Mouse (Mus musculus): ENCODE measurements around the gene Ank3. TPM values are rescaled to one million over a fixed set of nuclear protein-coding genes. Genes with fewer than 3 reads are reported as not detected.

Ank3 gene
- polyA plus RNA-seq, 1 experiment from 2014 or later, result 48.8 TPM

DNA sequence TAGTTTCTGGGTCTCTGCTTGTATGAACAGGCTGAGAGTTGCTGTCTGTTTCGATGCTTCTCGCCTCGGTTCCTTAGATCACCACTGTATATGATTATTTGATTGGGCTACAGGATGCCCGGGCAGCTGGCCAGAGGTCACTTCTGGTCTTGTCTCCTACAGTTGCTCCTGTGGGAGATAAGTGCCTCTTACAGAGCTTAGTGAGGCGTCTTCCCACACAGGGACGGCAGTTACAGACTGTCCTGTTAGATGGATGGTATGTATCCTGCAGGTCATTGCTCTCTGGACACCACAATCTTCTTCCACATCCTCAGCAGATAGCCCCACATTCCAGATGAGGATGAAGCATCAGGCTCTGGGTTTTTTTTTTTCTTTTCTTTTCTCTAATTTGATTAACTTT, 21.7 kb downstream of the Ank3 start:
- 67% methylated on average over 6 of the region's 6 CpGs for WGBS
- DNase-seq (ENCODE audit: low spot score), result no peak
- H3K36me3 ChIP-seq (ENCODE audit: insufficient read depth, low read length), result no peaks in the 10 kb centered on the region

DNA sequence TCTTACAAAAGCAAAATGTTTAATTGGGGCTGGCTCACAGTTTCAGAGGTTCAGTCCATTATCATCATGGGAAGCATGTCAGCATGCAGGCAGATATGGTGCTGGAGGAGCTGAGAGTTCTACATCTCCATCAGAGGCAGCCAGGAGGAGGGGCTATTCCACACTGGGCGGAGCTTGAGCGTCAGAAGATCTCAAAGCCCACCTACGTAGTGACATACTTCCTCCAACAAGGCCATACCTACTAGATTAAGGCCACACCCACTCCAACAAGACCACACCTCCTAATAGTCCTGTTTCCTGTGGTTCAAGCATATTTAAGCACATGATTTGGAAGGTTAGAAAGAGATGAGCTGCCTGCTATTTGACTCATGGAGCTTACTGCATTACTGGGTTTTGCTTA, 25.5 kb downstream of the Ank3 start:
- 96% methylated on average over 3 of the region's 3 CpGs for WGBS
- no peak for TF ChIP-seq CTCF (IDR thresholded peaks at IDR 0.05; ENCODE audit: low read depth)
- DNase-seq (ENCODE audit: low spot score) (no peak), ATAC-seq (replicated peaks; ENCODE audit: low FRiP score, low read depth) (no peak)
- H3K4me1 ChIP-seq (replicated peaks; ENCODE audit: insufficient read depth, low read length), result no peaks in the 10 kb centered on the region
- no peaks in the 10 kb centered on the region for H3K27me3 ChIP-seq (ENCODE audit: insufficient read depth, low read length)
- H3K9me3 ChIP-seq (replicated peaks; ENCODE audit: low read length), result no peaks in the 10 kb centered on the region
- H3K27ac ChIP-seq, result no peak overlapping the region
- H3K36me3 ChIP-seq (ENCODE audit: insufficient read depth, low read length), result no peaks in the 10 kb centered on the region
- H3K4me3 ChIP-seq (replicated peaks; ENCODE audit: low read depth, low read length), result no peak overlapping the region
- H3K9ac ChIP-seq (ENCODE audit: low read depth, low read length), result no peak overlapping the region
- H3K4me2 ChIP-seq (ENCODE audit: low read length), result no peak overlapping the region

More for the DNA sequence above, 21.7 kb downstream of the Ank3 start:
- no peak overlapping the region for H3K4me2 ChIP-seq (ENCODE audit: low read length)
- no peak for TF ChIP-seq CTCF (IDR thresholded peaks at IDR 0.05; ENCODE audit: low read depth)
- no peak overlapping the region for H3K27ac ChIP-seq
- ATAC-seq (replicated peaks; ENCODE audit: low FRiP score, low read depth), result no peak
- H3K4me1 ChIP-seq (replicated peaks; ENCODE audit: insufficient read depth, low read length), result no peaks in the 10 kb centered on the region
- no peaks in the 10 kb centered on the region for H3K27me3 ChIP-seq (ENCODE audit: insufficient read depth, low read length)
- H3K9ac ChIP-seq (ENCODE audit: low read depth, low read length), result no peak overlapping the region
- no peak overlapping the region for H3K4me3 ChIP-seq (replicated peaks; ENCODE audit: low read depth, low read length)
- H3K9me3 ChIP-seq (replicated peaks; ENCODE audit: low read length), result no peaks in the 10 kb centered on the region

DNA sequence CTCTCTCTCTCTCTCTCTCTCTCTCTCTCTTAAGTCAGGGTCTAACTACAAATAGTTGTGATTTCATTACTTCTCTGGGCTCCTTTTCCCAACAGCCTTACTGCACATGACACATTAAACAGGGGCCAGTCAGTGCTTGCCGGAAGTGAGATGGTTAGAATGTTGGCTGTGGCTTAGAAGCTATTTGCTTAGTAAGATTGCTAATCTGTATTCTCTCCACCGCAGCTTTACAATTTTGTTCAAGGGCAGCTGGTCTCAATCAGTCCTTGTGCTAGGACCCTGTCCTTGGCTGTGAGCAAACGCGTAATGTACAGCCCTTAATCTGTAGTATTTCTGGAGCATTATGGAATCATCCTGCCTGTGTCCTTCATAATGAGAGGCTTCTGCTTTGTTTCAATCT, 31.6 kb downstream of the Ank3 start:
- no peaks in the 10 kb centered on the region for H3K36me3 ChIP-seq (ENCODE audit: insufficient read depth, low read length)
- H3K9ac ChIP-seq (ENCODE audit: low read depth, low read length), result no peak overlapping the region
- DNase-seq (ENCODE audit: low spot score), result peak; percentile 27
- H3K4me1 ChIP-seq (replicated peaks; ENCODE audit: insufficient read depth, low read length), result no peaks in the 10 kb centered on the region
- H3K9me3 ChIP-seq (replicated peaks; ENCODE audit: low read length), result no peaks in the 10 kb centered on the region
- H3K4me3 ChIP-seq (replicated peaks; ENCODE audit: low read depth, low read length), result no peak overlapping the region
- 88% methylated on average over 4 of the region's 4 CpGs for WGBS
- no peak overlapping the region for H3K4me2 ChIP-seq (ENCODE audit: low read length)
- no peak overlapping the region for H3K27ac ChIP-seq
- ATAC-seq (replicated peaks; ENCODE audit: low FRiP score, low read depth), result no peak
- no peaks in the 10 kb centered on the region for H3K27me3 ChIP-seq (ENCODE audit: insufficient read depth, low read length)
- TF ChIP-seq CTCF (IDR thresholded peaks at IDR 0.05; ENCODE audit: low read depth), result no peak

DNA sequence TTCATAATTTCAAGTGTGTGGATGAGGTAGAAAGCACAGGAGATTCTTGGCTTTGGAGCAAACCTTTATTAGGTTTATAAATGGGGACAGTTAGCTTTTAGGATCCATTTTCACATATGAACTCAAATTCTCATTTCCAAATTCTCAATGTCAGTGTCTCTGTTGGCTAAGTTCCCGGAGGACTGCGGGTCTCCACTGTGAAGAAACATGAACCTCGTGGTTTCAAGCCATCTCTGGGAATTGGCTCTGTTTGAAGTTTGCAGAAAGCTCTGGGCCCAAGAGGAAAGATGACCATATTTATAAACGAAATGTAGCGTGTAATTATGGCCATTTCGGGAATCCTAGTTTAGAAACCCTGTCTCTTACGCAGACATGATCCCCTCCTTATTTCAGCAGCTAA, 32.5 kb downstream of the Ank3 start:
- no peak for DNase-seq (ENCODE audit: low spot score)
- no peaks in the 10 kb centered on the region for H3K36me3 ChIP-seq (ENCODE audit: insufficient read depth, low read length)
- H3K9ac ChIP-seq (ENCODE audit: low read depth, low read length), result no peak overlapping the region
- no peaks in the 10 kb centered on the region for H3K4me1 ChIP-seq (replicated peaks; ENCODE audit: insufficient read depth, low read length)
- no peaks in the 10 kb centered on the region for H3K9me3 ChIP-seq (replicated peaks; ENCODE audit: low read length)
- H3K27me3 ChIP-seq (ENCODE audit: insufficient read depth, low read length), result no peaks in the 10 kb centered on the region
- no peak overlapping the region for H3K4me3 ChIP-seq (replicated peaks; ENCODE audit: low read depth, low read length)
- no peak overlapping the region for H3K4me2 ChIP-seq (ENCODE audit: low read length)
- no peak overlapping the region for H3K27ac ChIP-seq
- WGBS, result 77% methylated on average over 7 of the region's 7 CpGs
- ATAC-seq (replicated peaks; ENCODE audit: low FRiP score, low read depth), result no peak
- no peak for TF ChIP-seq CTCF (IDR thresholded peaks at IDR 0.05; ENCODE audit: low read depth)

DNA sequence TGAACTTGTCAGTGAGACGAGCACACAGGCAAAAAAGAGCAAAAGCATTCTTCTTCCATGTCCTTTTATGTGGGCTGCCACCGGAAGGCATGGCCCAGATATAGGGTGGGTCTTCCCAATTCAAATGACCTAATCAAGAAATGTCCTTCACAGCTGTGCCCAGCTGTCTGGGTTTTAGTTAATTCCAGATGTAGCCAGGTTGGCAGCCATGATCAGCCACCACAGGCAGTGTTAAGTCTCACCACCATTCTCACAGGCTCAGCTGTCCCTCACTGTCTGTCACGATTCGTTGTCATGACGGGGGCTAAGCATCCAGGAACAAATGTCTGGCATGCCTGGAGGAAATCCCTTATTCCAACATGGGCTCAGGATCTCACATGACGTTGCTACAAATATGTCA, 36.6 kb downstream of the Ank3 start:
- Histone ChIP-seq H3K27me3 (ENCODE audit: insufficient read depth, low read length) (no peaks in the 10 kb centered on the region), H3K4me3 (replicated peaks; ENCODE audit: low read depth, low read length) (no peak overlapping the region), H3K36me3 (ENCODE audit: insufficient read depth, low read length) (no peaks in the 10 kb centered on the region), H3K4me1 (replicated peaks; ENCODE audit: insufficient read depth, low read length) (no peaks in the 10 kb centered on the region), H3K4me2 (ENCODE audit: low read length) (no peak overlapping the region), H3K9ac (ENCODE audit: low read depth, low read length) (no peak overlapping the region), H3K27ac (no peak overlapping the region), H3K9me3 (replicated peaks; ENCODE audit: low read length) (no peaks in the 10 kb centered on the region)
- no peak for TF ChIP-seq CTCF (IDR thresholded peaks at IDR 0.05; ENCODE audit: low read depth)
- DNase-seq (ENCODE audit: low spot score) (no peak), ATAC-seq (replicated peaks; ENCODE audit: low FRiP score, low read depth) (no peak)
- WGBS, result 87% methylated on average over 6 of the region's 6 CpGs

DNA sequence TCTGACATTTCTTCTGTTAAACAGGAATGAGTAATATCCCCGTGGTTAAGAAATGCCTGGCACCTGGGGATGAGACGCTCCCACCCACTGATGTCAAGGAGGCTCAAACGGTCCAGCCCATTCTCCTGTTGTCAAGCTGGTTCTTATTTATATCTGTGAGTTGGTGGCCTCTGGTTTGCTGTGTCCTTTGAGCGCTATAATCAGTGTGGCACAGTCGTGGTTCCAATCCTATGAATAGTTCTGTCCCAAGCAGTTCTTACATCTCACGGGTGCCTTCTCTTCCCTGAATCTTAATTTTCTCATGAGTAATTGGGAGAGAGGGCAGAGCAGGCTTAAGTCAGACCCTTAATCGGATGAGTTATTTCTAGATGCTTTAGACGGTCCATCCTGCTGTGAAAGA, 40.9 kb downstream of the Ank3 start:
- DNase-seq (ENCODE audit: low spot score) (no peak), ATAC-seq (replicated peaks; ENCODE audit: low FRiP score, low read depth) (no peak)
- H3K9ac ChIP-seq (ENCODE audit: low read depth, low read length), result no peak overlapping the region
- no peak overlapping the region for H3K4me2 ChIP-seq (ENCODE audit: low read length)
- WGBS, result 69% methylated on average over 8 of the region's 8 CpGs
- H3K27ac ChIP-seq, result no peak overlapping the region
- TF ChIP-seq CTCF (IDR thresholded peaks at IDR 0.05; ENCODE audit: low read depth), result no peak
- no peaks in the 10 kb centered on the region for H3K4me1 ChIP-seq (replicated peaks; ENCODE audit: insufficient read depth, low read length)
- no peaks in the 10 kb centered on the region for H3K9me3 ChIP-seq (replicated peaks; ENCODE audit: low read length)
- no peak overlapping the region for H3K4me3 ChIP-seq (replicated peaks; ENCODE audit: low read depth, low read length)
- no peaks in the 10 kb centered on the region for H3K27me3 ChIP-seq (ENCODE audit: insufficient read depth, low read length)
- no peaks in the 10 kb centered on the region for H3K36me3 ChIP-seq (ENCODE audit: insufficient read depth, low read length)

DNA sequence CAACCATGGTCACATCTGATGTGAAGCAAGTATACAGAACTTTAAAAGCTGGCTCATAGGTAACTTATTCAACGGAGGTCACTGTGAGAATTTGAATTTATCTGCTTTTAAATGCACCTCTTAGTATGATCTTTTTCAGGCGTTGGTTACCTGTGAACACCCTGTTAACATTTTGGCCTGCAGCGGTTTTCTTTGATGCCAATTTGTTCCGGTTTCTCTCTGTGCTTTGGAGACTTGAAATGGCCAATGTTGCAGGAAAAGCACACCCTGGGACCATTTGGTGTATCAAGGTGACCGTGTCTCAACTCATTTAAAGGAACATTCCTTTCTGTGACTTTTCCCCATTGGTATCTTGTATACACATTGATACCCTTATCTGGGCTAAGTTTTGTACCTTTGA, 46.0 kb downstream of the Ank3 start:
- Histone ChIP-seq H3K9ac (ENCODE audit: low read depth, low read length) (no peak overlapping the region), H3K4me2 (ENCODE audit: low read length) (no peak overlapping the region), H3K27ac (no peak overlapping the region), H3K9me3 (replicated peaks; ENCODE audit: low read length) (no peaks in the 10 kb centered on the region), H3K4me3 (replicated peaks; ENCODE audit: low read depth, low read length) (no peak overlapping the region), H3K36me3 (ENCODE audit: insufficient read depth, low read length) (no peaks in the 10 kb centered on the region), H3K27me3 (ENCODE audit: insufficient read depth, low read length) (no peaks in the 10 kb centered on the region), H3K4me1 (replicated peaks; ENCODE audit: insufficient read depth, low read length) (no peaks in the 10 kb centered on the region)
- TF ChIP-seq CTCF (IDR thresholded peaks at IDR 0.05; ENCODE audit: low read depth), result no peak
- ATAC-seq (replicated peaks; ENCODE audit: low FRiP score, low read depth) (no peak), DNase-seq (ENCODE audit: low spot score) (no peak)
- WGBS, result 61% methylated on average over 5 of the region's 5 CpGs

All from kidney, postnatal 0 days (tissue).